Mouse (Mus musculus): ENCODE measurements around the gene Fasn. TPM values are rescaled to one million over a fixed set of nuclear protein-coding genes. Genes with fewer than 3 reads are reported as not detected.
A peak's percentile ranks its signal among the peaks of the same experiment; 100 is the strongest.
"Not testable (repeated sequence)": the region's sequence is repeated elsewhere in the genome, so short reads cannot be mapped to it uniquely, and the experiment has no call there.

Fasn gene
- polyA plus RNA-seq, 1 experiment from 2014 or later: 45.5 TPM

- not testable (repeated sequence) for ATAC-seq (ENCODE audit: insufficient number of reproducible peaks, low FRiP score, low TSS enrichment, low read depth); H3K4me3 ChIP-seq; H3K27me3 ChIP-seq; H3K9me3 ChIP-seq; H3K9ac ChIP-seq; H3K4me2 ChIP-seq; H3K27ac ChIP-seq
- peaks cover 73% of the 10 kb centered on the region for H3K36me3 ChIP-seq
- 82% methylated on average over 10 of the region's 10 CpGs for WGBS
- peaks cover 18% of the 10 kb centered on the region for H3K4me1 ChIP-seq
These were observed 35.9 kb downstream of the Fasn start for GRCm38 (mm10) chr11:120788460-120788859.

- peak overlapping the region; percentile 81; the same call in 1 of the 2 replicates for H3K27ac ChIP-seq
- no peak for ATAC-seq (ENCODE audit: insufficient number of reproducible peaks, low FRiP score, low TSS enrichment, low read depth)
- H3K4me3 ChIP-seq: peak overlapping the region; percentile 96
- peaks cover 57% of the 10 kb centered on the region for H3K36me3 ChIP-seq
- H3K27me3 ChIP-seq: no peaks in the 10 kb centered on the region
- peak overlapping the region; percentile 90 for H3K4me2 ChIP-seq
- no peaks in the 10 kb centered on the region for H3K9me3 ChIP-seq
- peaks cover 26% of the 10 kb centered on the region for H3K4me1 ChIP-seq
- peak overlapping the region; percentile 85 for H3K9ac ChIP-seq
- 33% methylated on average over 9 of the region's 9 CpGs for WGBS
These were observed 39.2 kb downstream of the Fasn start for GRCm38 (mm10) chr11:120785145-120785544.

GRCm38 (mm10) chr11:120784064-120784791 lies 40.1 kb downstream of the Fasn start, which contains the start of the genes Rfng and Gps1:
Rfng (minus strand) TSS chr11:120784207.
Gps1 (plus strand) TSS chr11:120784272.
- ATAC-seq (ENCODE audit: insufficient number of reproducible peaks, low FRiP score, low TSS enrichment, low read depth): peak; percentile 68
- peak within 1 kb of the TSS; percentile 90 for H3K4me2 ChIP-seq
- peak within 1 kb of the TSS; percentile 81 for H3K27ac ChIP-seq
- peak within 1 kb of the TSS; percentile 85 for H3K9ac ChIP-seq
- WGBS: under 1% methylated on average over 96 of the region's 107 CpGs
- no peaks in the 10 kb centered on the region for H3K27me3 ChIP-seq
- peak within 1 kb of the TSS; percentile 96 for H3K4me3 ChIP-seq
- no peaks in the 10 kb centered on the region for H3K9me3 ChIP-seq
- peaks cover 55% of the 10 kb centered on the region for H3K36me3 ChIP-seq
- peaks cover 26% of the 10 kb centered on the region for H3K4me1 ChIP-seq

- Histone ChIP-seq H3K27me3 (no peaks in the 10 kb centered on the region), H3K27ac (peak overlapping the region; percentile 81), H3K36me3 (peaks cover 51% of the 10 kb centered on the region), H3K9ac (peak overlapping the region; percentile 85), H3K4me3 (peak overlapping the region; percentile 96), H3K4me1 (peaks cover 26% of the 10 kb centered on the region), H3K4me2 (peak overlapping the region; percentile 90), H3K9me3 (no peaks in the 10 kb centered on the region)
- 1% methylated on average over 42 of the region's 42 CpGs for WGBS
- ATAC-seq (ENCODE audit: insufficient number of reproducible peaks, low FRiP score, low TSS enrichment, low read depth): no peak
These were observed 40.8 kb downstream of the Fasn start for GRCm38 (mm10) chr11:120783426-120784063.

- whole genome bisulfite sequencing: 94% methylated on average over 6 of the region's 6 CpGs
- not testable (repeated sequence) for H3K27me3 ChIP-seq; H3K9me3 ChIP-seq; H3K27ac ChIP-seq; ATAC-seq (ENCODE audit: insufficient number of reproducible peaks, low FRiP score, low TSS enrichment, low read depth); H3K4me2 ChIP-seq; H3K9ac ChIP-seq; H3K4me3 ChIP-seq
- Histone ChIP-seq H3K4me1 (peaks cover 29% of the 10 kb centered on the region), H3K36me3 (peaks cover 30% of the 10 kb centered on the region)
These were observed 43.0 kb downstream of the Fasn start for GRCm38 (mm10) chr11:120781361-120781760.

GRCm38 (mm10) chr11:120779876-120780275 lies 44.5 kb downstream of the Fasn start:
- 93% methylated on average over 1 of the region's 1 CpGs for WGBS
- ATAC-seq (ENCODE audit: insufficient number of reproducible peaks, low FRiP score, low TSS enrichment, low read depth): no peak

GRCm38 (mm10) chr11:120777123-120777522 lies 47.2 kb downstream of the Fasn start:
- no peak overlapping the region for H3K27ac ChIP-seq
- no peak overlapping the region for H3K4me3 ChIP-seq
- H3K36me3 ChIP-seq: peaks cover 22% of the 10 kb centered on the region
- H3K9me3 ChIP-seq: no peaks in the 10 kb centered on the region
- H3K27me3 ChIP-seq: no peaks in the 10 kb centered on the region
- no peak overlapping the region for H3K9ac ChIP-seq
- no peak for ATAC-seq (ENCODE audit: insufficient number of reproducible peaks, low FRiP score, low TSS enrichment, low read depth)
- WGBS: 32% methylated on average over 6 of the region's 6 CpGs
- H3K4me1 ChIP-seq: peaks cover 6% of the 10 kb centered on the region
- no peak overlapping the region for H3K4me2 ChIP-seq

More at GRCm38 (mm10) chr11:120779876-120780275, 44.5 kb downstream of the Fasn start:
- Histone ChIP-seq H3K27me3 (no peaks in the 10 kb centered on the region), H3K4me1 (peaks cover 20% of the 10 kb centered on the region), H3K9ac (no peak overlapping the region), H3K4me2 (no peak overlapping the region), H3K9me3 (no peaks in the 10 kb centered on the region), H3K4me3 (no peak overlapping the region), H3K27ac (no peak overlapping the region), H3K36me3 (peaks cover 25% of the 10 kb centered on the region)

GRCm38 (mm10) chr11:120775774-120776469 lies 48.4 kb downstream of the Fasn start:
- Histone ChIP-seq H3K9me3 (no peaks in the 10 kb centered on the region), H3K4me2 (no peak overlapping the region)
- WGBS: 26% methylated on average over 15 of the region's 15 CpGs

GRCm38 (mm10) chr11:120773463-120774190 lies 50.7 kb downstream of the Fasn start:
- Histone ChIP-seq H3K27me3 (no peaks in the 10 kb centered on the region), H3K9ac (no peak overlapping the region), H3K4me2 (no peak overlapping the region), H3K36me3 (no peaks in the 10 kb centered on the region), H3K4me3 (no peak overlapping the region), H3K27ac (no peak overlapping the region), H3K9me3 (no peaks in the 10 kb centered on the region), H3K4me1 (peaks cover 6% of the 10 kb centered on the region)
- WGBS: 80% methylated on average over 7 of the region's 7 CpGs
- no peak for ATAC-seq (ENCODE audit: insufficient number of reproducible peaks, low FRiP score, low TSS enrichment, low read depth)

More at GRCm38 (mm10) chr11:120775774-120776469, 48.4 kb downstream of the Fasn start:
- Histone ChIP-seq H3K9ac (no peak overlapping the region), H3K36me3 (peaks cover 13% of the 10 kb centered on the region; the same call in 1 of the 2 replicates), H3K27me3 (no peaks in the 10 kb centered on the region), H3K4me1 (peaks cover 6% of the 10 kb centered on the region), H3K4me3 (no peak overlapping the region), H3K27ac (no peak overlapping the region)
- peak; percentile 72 for ATAC-seq (ENCODE audit: insufficient number of reproducible peaks, low FRiP score, low TSS enrichment, low read depth)

- Histone ChIP-seq H3K27ac (no peak overlapping the region), H3K36me3 (no peaks in the 10 kb centered on the region), H3K27me3 (no peaks in the 10 kb centered on the region), H3K9ac (no peak overlapping the region), H3K4me3 (no peak overlapping the region), H3K4me1 (peaks cover 6% of the 10 kb centered on the region), H3K4me2 (no peak overlapping the region), H3K9me3 (no peaks in the 10 kb centered on the region)
- WGBS: 75% methylated on average over 3 of the region's 3 CpGs
- no peak for ATAC-seq (ENCODE audit: insufficient number of reproducible peaks, low FRiP score, low TSS enrichment, low read depth)
These were observed 51.6 kb downstream of the Fasn start for GRCm38 (mm10) chr11:120772749-120773148.

GRCm38 (mm10) chr11:120768206-120768605 lies 56.1 kb downstream of the Fasn start:
- no peak overlapping the region for H3K9ac ChIP-seq
- 62% methylated on average over 1 of the region's 1 CpGs for WGBS

More at GRCm38 (mm10) chr11:120768206-120768605, 56.1 kb downstream of the Fasn start:
- no peaks in the 10 kb centered on the region for H3K27me3 ChIP-seq
- no peak overlapping the region for H3K4me3 ChIP-seq
- H3K36me3 ChIP-seq: no peaks in the 10 kb centered on the region
- no peak overlapping the region for H3K4me2 ChIP-seq
- no peaks in the 10 kb centered on the region for H3K4me1 ChIP-seq
- ATAC-seq (ENCODE audit: insufficient number of reproducible peaks, low FRiP score, low TSS enrichment, low read depth): no peak
- H3K9me3 ChIP-seq: no peaks in the 10 kb centered on the region
- H3K27ac ChIP-seq: no peak overlapping the region
